Mouse (Mus musculus) left cerebral cortex, adult 2 months (tissue): ENCODE data around the gene Pabpc1l. TPM values are rescaled to one million over a fixed set of nuclear protein-coding genes. Genes with fewer than 3 reads are reported as not detected.

Experiments used
- DNase-seq, 2 experiments: peaks; one replicate each; pipeline ENCODE4 v3.0.0; 2021 to 2022; ENCODE audit warnings: low spot score in 2 of 2, mixed read lengths in 1 of 2; ENCODE audit errors: extremely low spot score in 1 of 2
- H3K27ac ChIP-seq: fragments of 200-600 bp; 2 replicates; pipeline ENCODE4 v1.8.1; 2022
- H3K4me3 ChIP-seq: fragments of 200-600 bp; 2 replicates; pipeline ENCODE4 v1.8.1; 2022
- CTCF ChIP-seq: fragments of 200-600 bp; IDR thresholded peaks from 2 replicates; pipeline ENCODE4 v1.8.1; 2022; ENCODE audit warnings: antibody characterized with exemption, mild to moderate bottlenecking, moderate library complexity
- intact Hi-C: fragments of 180-260 bp; cut with DNase I; formaldehyde crosslinking; loops from one replicate; pipeline ENCODE4 v1.15.1; 2025
- long read RNA-seq, 2 experiments: library from polyadenylated mRNA; stranded (forward); transcript quantifications; one replicate each; pipeline ENCODE4 v2.0.0; 2021; ENCODE audit warnings: borderline mapping rate in 2 of 2
- total RNA-seq, 2 experiments: library from RNA; stranded (reverse); gene quantifications; 2 replicates each; pipeline ENCODE4 v1.2.3; 2021

Pabpc1l gene
- 1 to 10 TPM in 1 of 2 experiments, under 1 TPM in 1; 0.84 to 1.1 TPM for total RNA-seq
- long read RNA-seq, experiment 1: 0 reads
- long read RNA-seq, experiment 2: 0 reads

GRCm38 (mm10) chr2:164025150-164025549 is at the start of gene Pabpc1l:
Gene Pabpc1l (plus strand): TSS chr2:164025450.
- Histone ChIP-seq H3K27ac (no peak within 1 kb of the TSS), H3K4me3 (no peak within 1 kb of the TSS)
- DNase-seq: no peak
- no peak for TF ChIP-seq CTCF
- intact Hi-C loops: no loop called here

GRCm38 (mm10) chr2:163976448-163976847 is 48.8 kb upstream of the Pabpc1l start:
- no peak for DNase-seq
- Histone ChIP-seq H3K27ac (no peak overlapping the region), H3K4me3 (no peak overlapping the region)
- intact Hi-C loops: no loop called here
- TF ChIP-seq CTCF: no peak

- Histone ChIP-seq H3K4me3 (no peak overlapping the region), H3K27ac (no peak overlapping the region)
- no peak for TF ChIP-seq CTCF
- intact Hi-C loops: no loop called here
- DNase-seq: no peak
These were observed 38.0 kb upstream of the Pabpc1l start for GRCm38 (mm10) chr2:163987233-163987632.

- intact Hi-C loops: no loop called here
- no peak overlapping the region for H3K4me3 ChIP-seq
- DNase-seq: no peak
- TF ChIP-seq CTCF: no peak
- no peak overlapping the region for H3K27ac ChIP-seq
These were observed 32.4 kb upstream of the Pabpc1l start for GRCm38 (mm10) chr2:163992871-163993270.

GRCm38 (mm10) chr2:163994654-163994976 is 30.6 kb upstream of the Pabpc1l start, which contains the start of gene Ywhab:
Gene Ywhab (plus strand): TSS chr2:163994960.
- intact Hi-C loops: loop anchor here (2.0 kb wide), 1 partner anchor 80 kb away; no protein-coding TSS in a partner anchor
- DNase-seq: no peak
- peak within 1 kb of the TSS; percentile 98 for H3K27ac ChIP-seq
- no peak for TF ChIP-seq CTCF
- H3K4me3 ChIP-seq: peak within 1 kb of the TSS; percentile 88

GRCm38 (mm10) chr2:163994977-163995862 is 30.0 kb upstream of the Pabpc1l start:
- H3K27ac ChIP-seq: peak overlapping the region; percentile 98
- peak overlapping the region; percentile 88 for H3K4me3 ChIP-seq
- intact Hi-C loops: loop anchor here (2.0 kb wide), 1 partner anchor 80 kb away; no protein-coding TSS in a partner anchor
- peak; percentile 88 to 93 for DNase-seq
- no peak; the same call in 1 of the 2 replicates for TF ChIP-seq CTCF

GRCm38 (mm10) chr2:163996275-163996674 is 29.0 kb upstream of the Pabpc1l start:
- H3K4me3 ChIP-seq: peak overlapping the region; percentile 88
- intact Hi-C loops: no loop called here
- no peak for DNase-seq
- peak overlapping the region; percentile 98; the same call in 1 of the 2 replicates for H3K27ac ChIP-seq
- no peak for TF ChIP-seq CTCF

- peak overlapping the region; percentile 88 for H3K4me3 ChIP-seq
- intact Hi-C loops: no loop called here
- DNase-seq: no peak
- no peak overlapping the region; the same call in 1 of the 2 replicates for H3K27ac ChIP-seq
- TF ChIP-seq CTCF: no peak
These were observed 28.4 kb upstream of the Pabpc1l start for GRCm38 (mm10) chr2:163996899-163997298.

GRCm38 (mm10) chr2:163998981-163999380 is 26.3 kb upstream of the Pabpc1l start:
- TF ChIP-seq CTCF: no peak
- Histone ChIP-seq H3K4me3 (peak overlapping the region; percentile 21; the same call in 1 of the 2 replicates), H3K27ac (peak overlapping the region; percentile 42; the same call in 1 of the 2 replicates)
- intact Hi-C loops: no loop called here
- no peak for DNase-seq

- H3K4me3 ChIP-seq: no peak overlapping the region
- no peak overlapping the region for H3K27ac ChIP-seq
- DNase-seq: peak in 1 of 2 experiments; percentile 59
- no peak for TF ChIP-seq CTCF
- intact Hi-C loops: no loop called here
These were observed 22.6 kb upstream of the Pabpc1l start for GRCm38 (mm10) chr2:164002637-164003036.

- no peak overlapping the region for H3K4me3 ChIP-seq
- DNase-seq: no peak
- H3K27ac ChIP-seq: no peak overlapping the region
- intact Hi-C loops: no loop called here
- TF ChIP-seq CTCF: no peak; the same call in 1 of the 2 replicates
These were observed 20.7 kb upstream of the Pabpc1l start for GRCm38 (mm10) chr2:164004503-164004902.

- DNase-seq: no peak
- TF ChIP-seq CTCF: no peak
- Histone ChIP-seq H3K4me3 (no peak overlapping the region), H3K27ac (0 out of 2 replicates have a peak overlapping the region, but pooled peaks have one; percentile 32)
- intact Hi-C loops: no loop called here
These were observed 18.3 kb upstream of the Pabpc1l start for GRCm38 (mm10) chr2:164006932-164007331.
